Mouse (Mus musculus) forebrain, embryonic 12.5 days (tissue): ENCODE data around the gene Tsx. TPM values are rescaled to one million over a fixed set of nuclear protein-coding genes. Genes with fewer than 3 reads are reported as not detected.
"Not testable (repeated sequence)": the region's sequence is repeated elsewhere in the genome, so short reads cannot be mapped to it uniquely, and the experiment has no call there.

Source experiments
- ATAC-seq: fragments of 200-750 bp; cut with Nextera tagmentation; 2 replicates; pipeline ENCODE4 v1.8.0; 2017; ENCODE audit warnings: moderate TSS enrichment; ENCODE audit not compliant: low FRiP score
- H3K27ac ChIP-seq: fragments of 300-500 bp; sonication (generic); 2 replicates; pipeline ENCODE4 v1.5.1; 2016; ENCODE audit warnings: mild to moderate bottlenecking
- H3K27me3 ChIP-seq: fragments of 300-500 bp; sonication (generic); 2 replicates; pipeline ENCODE4 v1.6.1; 2016; ENCODE audit warnings: mild to moderate bottlenecking
- H3K36me3 ChIP-seq: fragments of 300-500 bp; sonication (generic); replicated peaks from 2 replicates; pipeline ENCODE4 v1.6.1; 2016; ENCODE audit warnings: mild to moderate bottlenecking
- H3K4me1 ChIP-seq: fragments of 300-500 bp; sonication (generic); 2 replicates; pipeline ENCODE4 v1.6.1; 2016
- H3K4me2 ChIP-seq: fragments of 300-500 bp; sonication (generic); 2 replicates; pipeline ENCODE4 v1.6.1; 2016; ENCODE audit warnings: mild to moderate bottlenecking, moderate library complexity
- H3K4me3 ChIP-seq: fragments of 300-500 bp; sonication (generic); replicated peaks from 2 replicates; pipeline ENCODE4 v1.5.1; 2016; ENCODE audit warnings: mild to moderate bottlenecking
- H3K9ac ChIP-seq: fragments of 300-500 bp; sonication (generic); 2 replicates; pipeline ENCODE4 v1.6.1; 2016; ENCODE audit warnings: mild to moderate bottlenecking
- H3K9me3 ChIP-seq: fragments of 300-500 bp; sonication (generic); 2 replicates; pipeline ENCODE4 v1.6.1; 2016
- WGBS: fragments of 180-500 bp; shearing (Covaris S2); methylation state at CpG from one replicate; pipeline ENCODE4 v1.1.7; 2016; 5-methylcytosine and 5-hydroxymethylcytosine counted together
- polyA plus RNA-seq: library from polyadenylated mRNA; unstranded; fragments of >200 nt; fragmentation: Nextera tagmentation; extraction: Ambion mirVana; gene quantifications from 2 replicates; pipeline ENCODE4 v1.2.1, GENCODE M21; 2016

Tsx gene
- polyA plus RNA-seq, 1 experiment from 2014 or later, result 0.49 TPM

DNA sequence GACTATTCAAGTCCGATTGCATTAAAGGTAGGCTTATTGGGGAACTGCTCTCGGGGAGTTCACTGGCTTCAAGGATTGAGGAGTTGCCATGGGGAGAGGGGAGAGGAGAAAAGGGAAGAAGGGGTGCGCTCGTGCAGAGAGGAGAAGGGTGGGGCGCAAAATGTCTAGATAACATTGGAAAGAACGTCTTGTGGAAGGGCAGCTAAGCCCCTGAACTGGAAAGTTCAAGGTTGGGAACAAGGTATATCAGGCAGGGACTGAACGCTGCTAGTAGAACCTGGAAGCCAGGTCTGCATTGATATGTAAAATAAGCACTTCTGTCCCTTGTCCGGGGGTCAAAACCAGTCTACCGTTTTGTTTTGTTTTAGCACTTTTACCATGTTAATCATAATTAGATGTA lies 23.8 kb downstream of the Tsx start:
- 9% methylated on average over 9 of the region's 9 CpGs for WGBS
- no peak overlapping the region for H3K9ac ChIP-seq
- no peak for ATAC-seq

DNA sequence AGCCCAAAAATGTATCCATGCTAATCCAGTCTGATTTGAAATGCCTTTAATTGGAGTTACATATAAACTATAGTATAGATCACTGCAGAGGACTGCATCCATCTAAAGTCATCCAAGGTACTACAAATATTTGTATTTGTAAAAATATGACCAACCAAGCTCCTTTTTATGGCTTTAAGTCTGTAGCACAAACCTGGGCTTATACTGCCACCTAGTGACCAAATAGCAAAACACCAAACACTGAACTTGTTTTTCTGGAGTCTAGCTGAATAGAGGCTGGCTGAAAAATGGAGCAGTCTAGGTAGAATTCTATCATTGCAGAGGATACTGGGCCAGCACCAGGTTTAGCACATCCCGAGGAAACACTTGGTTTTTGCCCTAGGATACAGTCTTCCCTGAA lies 26.5 kb downstream of the Tsx start:
- ATAC-seq, result no peak
- WGBS, result 0% methylated on average over 1 of the region's 1 CpGs
- no peaks in the 10 kb centered on the region for H3K9me3 ChIP-seq
- no peak overlapping the region for H3K9ac ChIP-seq
- H3K27me3 ChIP-seq, result peaks cover 54% of the 10 kb centered on the region
- H3K27ac ChIP-seq, result no peak overlapping the region
- H3K4me3 ChIP-seq, result no peak overlapping the region
- no peaks in the 10 kb centered on the region for H3K36me3 ChIP-seq
- H3K4me2 ChIP-seq, result no peak overlapping the region
- H3K4me1 ChIP-seq, result no peaks in the 10 kb centered on the region

More for the DNA sequence above, 23.8 kb downstream of the Tsx start:
- no peaks in the 10 kb centered on the region for H3K4me1 ChIP-seq
- no peak overlapping the region for H3K4me2 ChIP-seq
- H3K27ac ChIP-seq, result no peak overlapping the region
- no peak overlapping the region for H3K4me3 ChIP-seq
- H3K36me3 ChIP-seq, result no peaks in the 10 kb centered on the region
- H3K27me3 ChIP-seq, result peaks cover 46% of the 10 kb centered on the region
- no peaks in the 10 kb centered on the region for H3K9me3 ChIP-seq

DNA sequence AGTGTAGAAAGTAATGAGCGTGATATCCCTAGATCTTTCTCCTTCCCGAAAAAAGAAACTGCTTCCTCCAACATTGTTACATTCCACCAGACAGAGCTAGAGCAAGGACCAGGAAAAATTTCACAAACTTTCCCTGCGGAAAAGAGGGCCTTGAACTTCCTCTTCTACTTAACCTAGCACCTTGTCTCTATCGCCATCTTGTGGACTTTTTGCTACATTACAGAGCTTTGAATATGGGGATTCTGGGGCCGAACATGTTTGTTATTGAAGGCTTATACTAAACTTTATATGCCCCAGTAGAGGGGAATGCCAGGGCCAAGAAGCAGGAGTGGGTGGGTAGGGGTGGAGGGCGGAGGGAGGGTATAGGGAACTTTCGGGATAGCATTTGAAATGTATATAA lies 29.5 kb downstream of the Tsx start:
- 39% methylated on average over 7 of the region's 7 CpGs for WGBS
- no peak overlapping the region for H3K27ac ChIP-seq
- no peak overlapping the region for H3K4me3 ChIP-seq
- no peaks in the 10 kb centered on the region for H3K36me3 ChIP-seq
- peaks cover 52% of the 10 kb centered on the region for H3K27me3 ChIP-seq
- ATAC-seq, result no peak
- H3K4me1 ChIP-seq, result no peaks in the 10 kb centered on the region; the same call in 1 of the 2 replicates
- no peak overlapping the region for H3K9ac ChIP-seq
- no peaks in the 10 kb centered on the region for H3K9me3 ChIP-seq
- no peak overlapping the region for H3K4me2 ChIP-seq

DNA sequence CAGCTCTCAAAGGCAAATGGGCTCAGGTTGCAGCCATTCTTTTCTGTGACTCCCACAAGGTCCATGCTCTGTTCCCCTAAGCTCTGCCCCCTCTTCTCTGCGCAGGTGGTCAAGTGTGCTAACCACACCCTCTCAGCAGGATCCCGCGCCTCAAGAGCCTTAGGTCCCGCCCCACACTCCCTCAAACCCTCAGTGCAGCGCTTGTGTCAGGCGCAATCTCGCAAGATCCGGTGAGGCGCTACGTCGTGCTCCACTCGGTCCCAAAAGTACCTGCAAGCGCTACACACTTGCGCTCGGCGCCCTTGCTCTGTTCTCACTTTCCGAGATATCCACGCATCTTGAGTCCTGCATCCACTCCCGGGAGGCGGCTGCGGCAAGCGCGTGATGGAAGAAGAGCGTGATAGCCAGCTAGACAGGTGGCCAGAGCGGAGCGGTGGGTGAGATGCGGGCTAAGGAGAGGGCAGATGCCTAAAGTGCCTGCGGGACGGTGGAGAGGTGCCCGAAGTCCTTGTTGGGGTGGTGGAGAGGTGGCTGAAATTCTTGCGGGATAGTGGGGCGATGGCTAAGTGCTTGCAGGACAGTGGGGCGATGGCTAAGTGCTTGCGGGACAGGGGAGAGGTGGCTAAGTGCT lies 33.4 kb downstream of the Tsx start:
- Histone ChIP-seq H3K9me3 (no peaks in the 10 kb centered on the region), H3K4me1 (no peaks in the 10 kb centered on the region; the same call in 1 of the 2 replicates), H3K4me3 (peak overlapping the region; percentile 38), H3K9ac (peak overlapping the region; percentile 42), H3K4me2 (peak overlapping the region; percentile 62), H3K36me3 (no peaks in the 10 kb centered on the region), H3K27me3 (peaks cover 54% of the 10 kb centered on the region), H3K27ac (no peak overlapping the region)
- no peak for ATAC-seq
- 11% methylated on average over 34 of the region's 34 CpGs for WGBS

DNA sequence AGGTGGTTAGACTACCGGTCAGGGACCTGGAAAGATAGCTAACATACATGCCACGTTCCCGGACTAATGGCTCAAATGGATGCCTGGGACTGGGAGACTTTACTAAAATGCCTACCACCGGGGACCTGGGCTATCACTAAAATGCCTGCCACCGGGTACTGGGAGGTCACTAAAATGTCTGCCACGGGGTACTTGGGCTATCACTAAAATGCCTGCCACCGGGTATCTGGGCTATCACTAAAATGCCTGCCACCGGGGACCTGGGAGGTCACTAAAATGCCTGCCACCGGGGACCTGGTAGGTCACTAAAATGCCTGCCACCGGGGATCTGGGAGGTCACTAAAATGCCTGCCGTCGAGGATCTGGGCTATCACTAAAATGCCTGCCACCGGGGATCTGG lies 34.2 kb downstream of the Tsx start:
- Histone ChIP-seq H3K27me3 (peaks cover 51% of the 10 kb centered on the region), H3K4me2 (peak overlapping the region; percentile 62)
- not testable (repeated sequence) for H3K9me3 ChIP-seq, H3K27ac ChIP-seq, H3K4me3 ChIP-seq, H3K36me3 ChIP-seq, ATAC-seq, H3K9ac ChIP-seq, H3K4me1 ChIP-seq
- 64% methylated on average over 12 of the region's 13 CpGs for WGBS

DNA sequence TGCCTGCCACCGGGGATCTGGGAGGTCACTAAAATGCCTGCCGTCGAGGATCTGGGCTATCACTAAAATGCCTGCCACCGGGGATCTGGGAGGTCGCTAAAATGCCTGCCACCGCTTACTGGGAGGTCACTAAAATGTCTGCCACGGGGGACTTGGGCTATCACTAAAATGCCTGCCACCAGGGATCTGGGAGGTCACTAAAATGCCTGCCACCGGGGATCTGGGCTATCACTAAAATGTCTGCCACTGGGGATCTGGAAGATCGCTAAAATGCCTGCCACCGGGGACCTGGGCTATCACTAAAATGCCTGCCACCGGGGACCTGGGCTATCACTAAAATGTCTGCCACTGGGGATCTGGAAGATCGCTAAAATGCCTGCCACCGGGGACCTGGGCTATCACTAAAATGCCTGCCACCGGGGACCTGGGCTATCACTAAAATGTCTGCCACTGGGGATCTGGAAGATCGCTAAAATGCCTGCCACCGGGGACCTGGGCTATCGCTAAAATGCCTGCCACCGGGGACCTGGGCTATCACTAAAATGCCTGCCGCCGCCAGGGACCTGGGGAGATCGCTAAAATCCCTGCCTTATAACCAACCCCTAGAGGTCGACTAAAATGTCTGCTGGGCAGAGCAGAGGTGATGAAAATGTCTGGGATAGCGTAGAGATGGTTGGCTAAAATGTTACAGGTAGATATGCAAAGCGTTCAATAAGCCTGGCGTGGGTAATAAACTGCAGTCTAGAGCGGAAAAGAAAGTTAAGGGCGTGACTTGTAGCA lies 34.9 kb downstream of the Tsx start:
- 78% methylated on average over 23 of the region's 27 CpGs for WGBS
- H3K27me3 ChIP-seq, result peaks cover 50% of the 10 kb centered on the region
- H3K9ac ChIP-seq, result not testable (repeated sequence)

DNA sequence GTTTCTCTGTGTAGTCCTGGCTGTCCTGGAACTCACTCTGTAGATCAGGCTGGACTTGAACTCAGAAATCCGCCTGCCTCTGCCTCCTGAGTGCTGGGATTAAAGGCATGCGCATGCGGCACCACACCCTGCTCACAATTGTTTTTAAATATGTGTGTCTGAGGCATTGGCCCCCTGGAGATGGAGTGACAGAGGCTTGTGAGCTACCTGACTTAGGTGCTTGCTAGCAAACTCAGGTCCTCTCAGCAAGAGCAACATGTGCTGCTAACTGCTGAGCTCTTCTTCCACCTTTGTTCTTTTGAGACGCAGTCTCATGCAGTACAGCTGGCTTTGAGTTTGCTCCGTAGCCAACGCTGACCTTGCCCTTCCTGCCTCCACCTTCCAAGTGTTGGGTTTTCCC lies 38.5 kb downstream of the Tsx start:
- 87% methylated on average over 6 of the region's 6 CpGs for WGBS
- Histone ChIP-seq H3K27ac (no peak overlapping the region), H3K27me3 (peaks cover 25% of the 10 kb centered on the region), H3K4me3 (no peak overlapping the region), H3K36me3 (no peaks in the 10 kb centered on the region), H3K9ac (no peak overlapping the region), H3K4me2 (no peak overlapping the region), H3K4me1 (no peaks in the 10 kb centered on the region; the same call in 1 of the 2 replicates), H3K9me3 (no peaks in the 10 kb centered on the region)
- ATAC-seq, result no peak

More for the DNA sequence above, 34.9 kb downstream of the Tsx start:
- not testable (repeated sequence) for H3K27ac ChIP-seq, ATAC-seq, H3K4me1 ChIP-seq, H3K36me3 ChIP-seq, H3K9me3 ChIP-seq, H3K4me2 ChIP-seq, H3K4me3 ChIP-seq

DNA sequence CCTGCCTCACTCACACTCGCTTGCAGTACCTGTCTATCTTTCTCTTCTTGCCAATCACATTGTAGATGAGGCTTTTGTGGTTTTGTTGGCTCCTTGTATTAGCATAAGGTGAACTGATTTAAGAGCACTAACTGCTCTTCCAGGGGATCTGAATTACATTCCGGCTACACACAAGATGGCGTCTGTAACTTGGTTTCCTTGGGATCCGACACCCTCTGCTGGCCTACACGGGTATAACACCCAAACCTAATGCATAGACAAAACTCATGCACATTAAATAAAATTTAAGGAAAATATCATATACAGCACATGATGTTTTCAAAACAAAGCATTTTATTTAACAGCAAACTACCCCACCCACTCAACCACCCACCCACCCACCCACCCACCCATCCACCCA lies 45.8 kb downstream of the Tsx start:
- no peak overlapping the region for H3K4me3 ChIP-seq
- H3K36me3 ChIP-seq, result no peaks in the 10 kb centered on the region
- no peak overlapping the region for H3K4me2 ChIP-seq
- no peaks in the 10 kb centered on the region for H3K4me1 ChIP-seq
- WGBS, result 62% methylated on average over 5 of the region's 5 CpGs
- H3K9me3 ChIP-seq, result no peaks in the 10 kb centered on the region
- H3K27ac ChIP-seq, result no peak overlapping the region
- no peak for ATAC-seq
- no peak overlapping the region for H3K9ac ChIP-seq
- no peaks in the 10 kb centered on the region for H3K27me3 ChIP-seq

DNA sequence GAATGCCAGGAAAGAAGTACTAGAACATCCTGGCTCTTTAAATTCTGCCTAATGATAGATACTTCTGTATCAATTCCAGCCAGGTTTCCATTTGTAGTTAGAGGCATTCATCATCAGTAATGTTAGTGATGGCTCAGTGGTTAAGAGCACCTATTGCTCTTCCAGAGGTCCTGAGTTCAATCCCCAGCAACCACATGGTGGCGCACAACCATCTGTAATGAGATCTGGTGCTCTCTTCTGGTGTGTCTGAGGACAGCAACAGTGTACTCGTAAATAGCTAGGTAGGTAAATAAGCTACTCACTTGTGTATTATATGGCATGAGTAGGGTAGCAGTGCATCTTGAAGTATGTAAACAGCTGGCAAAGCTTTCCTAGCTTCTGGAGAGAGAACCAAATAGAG lies 54.7 kb downstream of the Tsx start:
- no peaks in the 10 kb centered on the region for H3K27me3 ChIP-seq
- H3K9me3 ChIP-seq, result no peaks in the 10 kb centered on the region
- H3K36me3 ChIP-seq, result 0 out of 2 replicates have a peak, but pooled peaks cover 3% of the 10 kb centered on the region
- 63% methylated on average over 2 of the region's 2 CpGs for WGBS
- no peaks in the 10 kb centered on the region for H3K4me1 ChIP-seq
- no peak overlapping the region for H3K9ac ChIP-seq
- H3K4me2 ChIP-seq, result no peak overlapping the region
- H3K27ac ChIP-seq, result no peak overlapping the region
- no peak for ATAC-seq
- no peak overlapping the region for H3K4me3 ChIP-seq

DNA sequence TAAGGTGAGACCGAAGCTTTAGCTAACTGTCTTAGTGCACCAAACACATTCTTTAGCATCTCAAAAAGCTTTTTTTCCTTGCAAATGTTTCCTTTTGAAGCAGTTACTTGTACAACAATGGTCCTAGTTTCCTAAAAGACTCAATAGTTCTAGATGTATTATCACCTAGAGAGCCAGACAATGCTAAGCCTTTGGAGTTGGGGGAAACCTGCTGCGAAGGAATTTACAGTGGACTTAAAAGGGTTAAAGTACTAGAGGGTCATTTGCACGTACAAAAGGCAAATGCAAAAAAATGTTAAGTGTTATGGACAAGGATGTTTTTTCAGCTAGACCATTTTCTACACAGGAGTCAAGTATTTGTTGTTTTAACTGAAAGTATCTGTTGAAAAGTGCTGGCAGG lies 58.1 kb downstream of the Tsx start:
- no peaks in the 10 kb centered on the region for H3K27me3 ChIP-seq
- H3K4me2 ChIP-seq, result no peak overlapping the region
- H3K9me3 ChIP-seq, result no peaks in the 10 kb centered on the region
- no peak for ATAC-seq
- H3K27ac ChIP-seq, result no peak overlapping the region
- H3K36me3 ChIP-seq, result 0 out of 2 replicates have a peak, but pooled peaks cover 3% of the 10 kb centered on the region
- H3K9ac ChIP-seq, result no peak overlapping the region
- WGBS, result 76% methylated on average over 3 of the region's 3 CpGs
- no peak overlapping the region for H3K4me3 ChIP-seq
- H3K4me1 ChIP-seq, result no peaks in the 10 kb centered on the region
